Mouse (Mus musculus) v-Abl transformed pro-B cells (cell line): ENCODE results near the gene Cox4i2.

Source experiments
- in situ Hi-C, 2 experiments: fragments of 400-800 bp; cut with MboI; formaldehyde crosslinking; loops; one replicate each; pipeline ENCODE4 v1.15.1; 2025; ENCODE audit not compliant: unreplicated experiment in 2 of 2

Gene Cox4i2

GRCm38 (mm10) chr2:152765045-152765674 is 11.2 kb downstream of the Cox4i2 start:
- in situ Hi-C loops, result loop anchor here (5.0 kb wide), 3 partner anchors 63 to 68 kb away; partner anchors contain the start of gene Bcl2l1 (in 2 of the 2)

GRCm38 (mm10) chr2:152766387-152767123 is 12.6 kb downstream of the Cox4i2 start:
- in situ Hi-C loops, result loop anchor here (5.0 kb wide), 3 partner anchors 64 to 69 kb away; partner anchors contain the start of gene Bcl2l1 (in 2 of the 2)

- in situ Hi-C loops, result loop anchor here (5.0 kb wide), 3 partner anchors 65 to 70 kb away; partner anchors contain the start of gene Bcl2l1 (in 2 of the 2)
Measured at GRCm38 (mm10) chr2:152767618-152768271, 13.8 kb downstream of the Cox4i2 start.

DNA sequence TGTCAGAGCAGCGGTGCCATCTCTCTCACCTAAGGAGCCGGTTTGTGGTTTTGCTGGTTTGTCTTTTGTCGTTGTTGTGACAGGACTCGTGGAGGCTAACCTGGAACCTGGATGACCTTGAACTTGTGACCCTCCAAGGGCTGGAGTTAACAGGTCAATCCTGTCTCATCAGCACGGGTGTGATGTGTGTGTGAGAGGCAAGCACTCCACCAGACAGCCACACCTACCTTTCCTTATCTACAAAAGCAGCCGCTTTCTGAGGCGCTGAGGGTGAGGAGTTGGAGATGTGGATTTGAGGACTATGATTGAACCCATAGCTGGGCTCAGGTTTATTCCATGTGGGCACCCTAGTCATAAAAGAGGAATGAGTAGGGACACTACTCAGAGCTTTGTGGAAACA is 15.7 kb downstream of the Cox4i2 start:
- in situ Hi-C loops, result loop anchor here (5.0 kb wide), 3 partner anchors 63 to 72 kb away; partner anchors contain the start of gene Bcl2l1 (in 2 of the 2)

DNA sequence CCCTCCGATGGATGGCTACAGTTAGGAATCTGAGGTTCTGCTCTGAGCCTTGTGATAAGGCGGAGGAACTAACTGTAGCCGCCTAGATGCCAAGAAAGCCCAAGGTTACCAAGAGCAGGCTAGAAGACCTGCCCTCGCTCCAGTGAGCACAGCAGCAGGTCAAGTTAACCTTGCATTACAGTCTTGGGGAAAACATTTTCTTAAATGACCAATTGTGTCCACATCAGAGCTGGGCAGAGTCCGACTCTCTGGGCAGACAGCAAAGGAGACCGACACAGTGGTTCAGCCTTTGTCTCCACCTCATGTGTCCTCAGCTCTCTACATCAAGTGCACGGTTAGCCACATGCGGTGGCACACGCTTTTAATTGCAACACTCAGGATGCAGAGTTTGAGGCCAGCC is 17.6 kb downstream of the Cox4i2 start:
- in situ Hi-C loops, result no loop called here

GRCm38 (mm10) chr2:152772231-152772630 is 18.3 kb downstream of the Cox4i2 start:
- in situ Hi-C loops, result no loop called here

- in situ Hi-C loops, result no loop called here
Measured at GRCm38 (mm10) chr2:152775357-152775756, 21.4 kb downstream of the Cox4i2 start.

DNA sequence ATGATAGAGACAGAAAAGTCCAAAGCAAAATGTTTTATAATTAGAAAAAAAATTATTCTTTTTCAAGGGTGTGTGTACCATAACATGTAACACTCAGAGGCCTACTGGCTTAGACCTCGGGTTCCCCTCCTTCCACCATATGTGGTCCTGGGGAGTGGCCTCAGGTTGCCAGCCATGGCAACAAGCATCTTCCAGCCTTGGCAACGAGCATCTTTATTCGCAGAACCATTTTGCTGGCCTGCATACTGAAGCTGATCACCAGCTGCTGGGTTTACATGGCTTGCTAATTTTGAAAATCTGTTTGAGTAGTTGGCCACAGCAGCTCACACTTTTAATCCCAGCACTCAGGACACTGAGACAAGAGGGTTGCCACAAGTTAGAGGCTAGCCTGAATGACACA is 22.0 kb downstream of the Cox4i2 start:
- in situ Hi-C loops, result no loop called here

GRCm38 (mm10) chr2:152776435-152776834 is 22.5 kb downstream of the Cox4i2 start:
- in situ Hi-C loops, result no loop called here

DNA sequence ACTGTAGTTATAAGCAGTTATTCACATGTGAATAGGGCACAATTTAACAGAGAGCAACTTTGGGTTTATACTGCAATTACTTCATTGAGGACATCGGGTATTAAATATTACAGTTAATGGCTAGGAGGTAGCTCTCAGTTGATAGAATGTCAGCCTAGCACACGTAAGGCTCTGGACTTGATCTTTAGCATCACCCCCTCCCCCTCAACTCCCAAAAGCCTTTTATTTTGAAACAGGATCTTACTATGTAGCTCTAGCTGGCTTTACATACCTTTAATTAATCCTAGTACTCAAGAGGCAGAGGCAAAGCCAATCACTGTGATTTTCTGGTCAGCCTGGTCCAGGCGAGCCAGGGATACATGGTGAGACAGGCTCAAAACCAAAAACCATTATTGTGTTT is 23.1 kb downstream of the Cox4i2 start:
- in situ Hi-C loops, result no loop called here

DNA sequence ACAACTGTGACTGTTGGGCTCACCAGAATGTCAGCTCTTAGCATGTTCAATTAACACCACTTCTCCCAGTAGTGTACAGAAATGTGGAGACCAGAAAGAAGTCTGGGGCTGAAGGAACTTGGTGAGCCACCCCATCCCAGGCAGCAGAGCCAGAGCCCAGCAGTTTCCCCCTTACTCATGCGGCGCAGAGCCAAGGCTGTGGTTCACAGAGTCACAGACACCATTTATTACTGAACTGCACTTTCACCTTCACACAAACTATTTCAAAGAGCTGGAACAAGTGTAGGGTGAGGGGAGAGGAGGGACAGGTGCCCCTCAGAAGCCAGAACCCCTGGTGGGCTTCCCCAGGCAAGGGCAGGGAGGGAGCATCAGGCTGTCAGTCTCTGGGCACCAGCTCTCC is 26.5 kb downstream of the Cox4i2 start:
- in situ Hi-C loops, result no loop called here

DNA sequence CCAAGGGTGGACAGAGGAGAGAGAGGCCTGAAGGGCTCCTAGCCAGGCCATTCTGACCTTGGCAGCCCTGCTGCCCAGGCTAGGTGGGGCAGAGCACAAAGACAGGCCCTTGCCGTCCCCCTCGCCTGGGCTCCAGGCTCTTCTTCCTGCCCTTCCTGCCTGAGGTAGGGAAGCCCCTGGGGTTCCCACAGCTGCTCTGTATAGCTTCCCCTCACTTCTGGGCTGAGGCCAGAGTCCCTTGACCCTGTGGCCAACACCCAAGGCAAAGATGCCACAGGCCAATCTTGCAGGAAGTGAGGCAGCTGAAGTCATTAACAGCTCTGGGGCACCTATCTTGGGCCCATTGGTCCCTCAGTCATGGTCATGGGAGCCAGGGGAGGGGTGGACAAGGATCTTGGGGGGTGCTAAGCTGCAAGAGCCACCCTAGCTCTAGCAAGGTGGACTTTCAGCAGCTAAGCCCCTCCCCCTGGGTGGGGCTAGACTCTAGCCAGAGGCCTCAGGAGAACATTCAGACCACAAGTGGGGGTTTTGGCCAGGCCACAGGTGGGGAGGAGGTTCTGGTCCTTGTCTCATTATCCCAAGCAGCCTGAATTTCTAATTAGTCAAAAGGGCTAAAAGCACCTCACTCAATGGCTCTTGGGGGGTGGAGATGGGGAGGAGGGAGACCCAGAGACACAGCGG is 27.2 kb downstream of the Cox4i2 start:
- in situ Hi-C loops, result no loop called here

DNA sequence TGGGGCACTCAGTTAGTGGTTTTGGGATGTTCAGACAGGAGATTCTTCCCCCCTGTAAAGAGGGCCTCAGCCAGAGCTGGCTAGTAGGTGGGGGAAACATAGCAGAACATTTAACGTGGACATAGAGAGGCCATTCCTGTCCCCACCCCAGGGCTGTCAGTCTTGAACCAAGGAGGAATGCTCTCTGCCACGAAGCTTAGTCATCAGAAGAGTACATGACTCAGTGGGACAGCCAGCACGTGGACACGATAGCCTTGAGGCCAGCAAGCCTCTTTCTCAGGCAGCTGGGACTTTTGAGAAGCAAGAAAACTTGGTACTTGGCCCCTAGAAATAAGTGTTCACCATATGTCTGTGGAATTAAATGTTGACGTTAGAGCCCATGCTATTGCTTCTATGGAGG is 28.7 kb downstream of the Cox4i2 start:
- in situ Hi-C loops, result no loop called here

DNA sequence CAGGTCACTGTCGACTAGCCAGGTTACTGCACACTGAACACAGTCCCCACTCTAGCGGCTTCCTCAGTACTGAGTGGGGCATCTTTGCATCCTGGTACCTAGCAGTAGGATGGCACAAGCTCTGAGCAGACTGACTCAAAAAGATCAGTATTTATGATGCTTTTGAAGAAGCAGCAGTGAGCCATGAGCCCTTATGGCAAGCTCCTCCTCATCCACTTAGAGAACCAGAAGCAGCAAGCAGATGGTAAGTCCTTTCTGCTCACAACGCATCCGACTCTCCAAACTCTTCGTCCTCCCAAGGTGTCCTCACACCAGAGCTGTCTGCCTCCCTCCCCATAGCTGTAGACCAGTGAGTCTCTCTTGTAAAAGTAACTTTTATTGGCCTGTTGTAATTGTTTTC is 29.3 kb downstream of the Cox4i2 start:
- in situ Hi-C loops, result no loop called here

DNA sequence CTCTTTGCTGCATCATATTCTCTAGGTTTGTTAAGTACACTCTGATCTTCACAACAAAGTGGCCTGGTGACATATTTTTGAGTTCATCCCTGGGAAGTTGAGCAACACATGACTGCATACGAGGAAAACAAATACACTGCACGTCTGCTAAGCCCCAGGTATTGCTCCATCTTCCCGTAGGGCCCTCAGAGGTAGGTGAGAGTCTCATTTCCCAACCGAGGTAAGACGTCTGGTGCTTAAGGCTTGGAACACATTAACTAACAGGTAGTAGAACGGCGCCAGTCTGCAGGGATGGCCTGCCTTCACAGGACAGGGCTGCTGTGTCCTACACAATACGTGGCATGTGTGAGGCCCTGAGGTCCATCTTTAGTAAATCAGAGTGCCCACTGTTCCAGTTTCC is 30.7 kb downstream of the Cox4i2 start:
- in situ Hi-C loops, result no loop called here

- in situ Hi-C loops, result no loop called here
Measured at GRCm38 (mm10) chr2:152785446-152786350, 31.7 kb downstream of the Cox4i2 start.

GRCm38 (mm10) chr2:152787136-152787535 is 33.2 kb downstream of the Cox4i2 start:
- in situ Hi-C loops, result no loop called here

DNA sequence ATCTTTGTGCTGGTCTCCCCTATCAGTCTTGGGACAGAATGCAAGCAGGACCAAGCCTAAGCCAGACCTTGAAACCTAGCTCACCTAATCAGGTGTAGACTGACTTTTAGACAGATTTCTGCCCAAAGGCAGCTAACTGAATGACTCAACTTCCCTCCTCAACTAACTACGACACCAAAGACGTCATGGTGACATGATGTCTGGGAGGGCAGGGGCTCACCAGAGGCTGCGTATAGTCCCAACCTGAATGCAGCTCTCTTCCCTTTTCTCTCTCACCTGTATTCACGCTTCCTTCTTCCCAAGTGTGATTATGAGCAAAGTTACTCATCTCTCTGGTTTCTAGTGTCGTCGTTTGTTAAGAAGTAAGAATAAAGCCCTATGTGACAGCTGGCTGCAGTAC is 33.6 kb downstream of the Cox4i2 start:
- in situ Hi-C loops, result no loop called here

DNA sequence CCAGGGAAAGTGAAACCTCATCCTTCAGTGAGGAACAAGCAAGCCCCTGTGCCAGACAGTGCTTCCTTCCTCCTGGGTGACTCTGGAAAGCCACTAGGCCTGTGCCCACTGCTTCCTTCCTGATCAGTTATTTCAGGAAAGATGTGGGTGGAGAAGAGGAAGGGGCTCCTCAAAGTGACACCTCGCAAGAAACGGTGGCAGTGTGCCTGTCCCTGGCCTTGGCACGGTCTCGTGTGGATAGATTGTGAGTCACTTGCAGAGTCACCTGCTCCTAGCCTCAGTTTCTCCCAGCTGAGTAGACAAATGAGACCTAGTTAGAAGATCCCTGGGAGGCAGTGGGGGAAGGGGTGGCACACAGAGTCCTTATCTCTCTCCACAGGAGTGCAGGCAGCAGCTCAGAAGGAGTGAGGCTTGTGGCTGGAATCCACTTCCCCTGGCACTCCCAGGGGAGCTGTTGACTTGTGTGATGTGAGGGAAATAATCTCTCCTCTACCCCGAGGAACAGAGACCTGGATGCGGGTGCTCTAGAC is 35.0 kb downstream of the Cox4i2 start:
- in situ Hi-C loops, result no loop called here

GRCm38 (mm10) chr2:152789591-152789999 is 35.6 kb downstream of the Cox4i2 start:
- in situ Hi-C loops, result no loop called here
